Comparison of ENCODE assay signal across 25 mouse cellular contexts in genomic region chr10:95767526-95768161, GRCm38 (mm10).
DNase-seq lines count a peak whose midpoint lies in the region; ATAC-seq and TF ChIP-seq lines count a peak whose summit lies in the region.
"Had no signal": no experiment of that assay in that cellular context is flagged by ENCODE, and none has a peak within 500 bp of the region (broad histone marks: within the 10 kb centered on the region; RNA-seq: fewer than 3 reads in every experiment).

No protein-coding gene starts in this region.

- WGBS in kidney, adult 2 months = 41% methylated on average over 7 of the region's 7 CpGs
- 24% methylated on average over 5 of the region's 7 CpGs for WGBS in lung, postnatal 0 days
- 72% methylated on average over 7 of the region's 7 CpGs for WGBS in heart, adult 2 months

- no peaks in the 10 kb centered on the region for H3K36me3 ChIP-seq in kidney, adult 2 months (ENCODE audit: control insufficient read depth, insufficient read depth, low read length)
- H3K36me3 ChIP-seq in lung, postnatal 0 days (ENCODE audit: insufficient read depth, low read length) = no peaks in the 10 kb centered on the region
- no peaks in the 10 kb centered on the region for H3K36me3 ChIP-seq in heart, adult 2 months (ENCODE audit: control insufficient read depth, insufficient read depth, low read length)
- H3K36me3 ChIP-seq: forebrain, embryonic 15.5 days; hindbrain, embryonic 15.5 days; intestine, embryonic 15.5 days had no signal

- H3K4me2 ChIP-seq in lung, postnatal 0 days (replicated peaks; ENCODE audit: low read depth, low read length) = no peak overlapping the region
- H3K4me2 ChIP-seq: forebrain, embryonic 15.5 days; hindbrain, embryonic 15.5 days; intestine, embryonic 15.5 days; midbrain, embryonic 11.5 days had no signal

- no peak overlapping the region for H3K4me3 ChIP-seq in kidney, adult 2 months (ENCODE audit: insufficient read depth, low read depth, low read length)
- H3K4me3 ChIP-seq in lung, postnatal 0 days (ENCODE audit: low read depth, low read length) = no peak overlapping the region
- H3K4me3 ChIP-seq in heart, adult 2 months = no peak overlapping the region
- H3K4me3 ChIP-seq: forebrain, embryonic 15.5 days; hindbrain, embryonic 15.5 days; intestine, embryonic 15.5 days had no signal

- no peaks in the 10 kb centered on the region for H3K27me3 ChIP-seq in kidney, adult 2 months (replicated peaks; ENCODE audit: control insufficient read depth, insufficient read depth, low read length)
- no peaks in the 10 kb centered on the region for H3K27me3 ChIP-seq in lung, postnatal 0 days (replicated peaks; ENCODE audit: insufficient read depth, low read length)
- no peaks in the 10 kb centered on the region for H3K27me3 ChIP-seq in heart, adult 2 months (ENCODE audit: control insufficient read depth, insufficient read depth, low read length)
- H3K27me3 ChIP-seq: forebrain, embryonic 15.5 days; hindbrain, embryonic 15.5 days; intestine, embryonic 15.5 days; Patski had no signal

- peak; percentile 38 for ATAC-seq in lung, postnatal 0 days
- ATAC-seq in granulocyte monocyte progenitor cell, adult 5-6 weeks (replicated peaks; ENCODE audit: poor library complexity, severe bottlenecking) = peak; percentile 71
- ATAC-seq: forebrain, embryonic 15.5 days; intestine, embryonic 15.5 days; Patski had no signal

- peaks cover 16% of the 10 kb centered on the region for H3K4me1 ChIP-seq in kidney, adult 2 months (ENCODE audit: control insufficient read depth, insufficient read depth, low read length)
- peaks cover 4% of the 10 kb centered on the region; the same call in 1 of the 2 replicates for H3K4me1 ChIP-seq in lung, postnatal 0 days (ENCODE audit: insufficient read depth, low read depth, low read length)
- H3K4me1 ChIP-seq in heart, adult 2 months (ENCODE audit: control insufficient read depth, insufficient read depth, low read length) = no peaks in the 10 kb centered on the region
- H3K4me1 ChIP-seq: forebrain, embryonic 15.5 days; hindbrain, embryonic 15.5 days had no signal

- no peak for TF ChIP-seq EP300 in lung, postnatal 0 days (IDR thresholded peaks at IDR 0.05)
- no peak for TF ChIP-seq EP300 in heart, adult 2 months (IDR thresholded peaks at IDR 0.05; ENCODE audit: insufficient read depth, low read depth, low read length)

- TF ChIP-seq CTCF in kidney, adult 2 months (conservative IDR thresholded peaks at IDR 0.05; ENCODE audit: insufficient read depth, insufficient read length, low read depth, low read length) = no peak
- no peak for TF ChIP-seq CTCF in lung, postnatal 0 days (IDR thresholded peaks at IDR 0.05)
- no peak for TF ChIP-seq CTCF in heart, adult 2 months (IDR thresholded peaks at IDR 0.05)

- intact Hi-C loops in heart, adult 2 months (cut with DNase I) = no loop called here

- H3K79me2 ChIP-seq in heart, adult 2 months (replicated peaks; ENCODE audit: control insufficient read depth, insufficient read depth, low read length) = no peaks in the 10 kb centered on the region

- H3K9ac ChIP-seq in lung, postnatal 0 days (replicated peaks; ENCODE audit: low read depth) = no peak overlapping the region
- H3K9ac ChIP-seq in heart, adult 2 months (ENCODE audit: low read depth, low read length) = no peak overlapping the region
- H3K9ac ChIP-seq: forebrain, embryonic 15.5 days; hindbrain, embryonic 15.5 days; intestine, embryonic 15.5 days; liver, embryonic 14.5 days had no signal

- peak overlapping the region; percentile 69 for H3K27ac ChIP-seq in kidney, adult 2 months (ENCODE audit: insufficient read depth, low read depth, low read length)
- H3K27ac ChIP-seq in lung, postnatal 0 days (ENCODE audit: low read length) = no peak overlapping the region
- no peak overlapping the region for H3K27ac ChIP-seq in heart, adult 2 months
- H3K27ac ChIP-seq: forebrain, embryonic 15.5 days; hindbrain, embryonic 15.5 days; intestine, embryonic 15.5 days; liver, embryonic 14.5 days; macrophage had no signal

- TF ChIP-seq POLR2A in kidney, adult 2 months (IDR thresholded peaks at IDR 0.05; ENCODE audit: low read depth, low read length) = no peak
- no peak for TF ChIP-seq POLR2A in heart, adult 2 months (IDR thresholded peaks at IDR 0.05; ENCODE audit: insufficient read depth, low read depth, low read length)

- H3K9me3 ChIP-seq in lung, postnatal 0 days (ENCODE audit: low read length) = no peaks in the 10 kb centered on the region
- H3K9me3 ChIP-seq: forebrain, embryonic 15.5 days; hindbrain, embryonic 15.5 days; intestine, embryonic 15.5 days had no signal

- no peak for DNase-seq in kidney, adult 2 months
- no peak for DNase-seq in kidney, adult 18-20 months
- DNase-seq in lung, postnatal 0 days (ENCODE audit: low spot score) = peak; percentile 42
- DNase-seq in lung, adult 18-20 months = no peak
- peak; percentile 33 to 57 for DNase-seq in natural killer cell, adult 2 months (ENCODE audit: low spot score in 2 of 2)
- no peak for DNase-seq in cerebellum, postnatal 14 days
- DNase-seq in heart, adult 2 months = no peak
- DNase-seq: cerebellum, adult 11-12 months; cerebellum, postnatal 25 days; embryo, embryonic 11 days; gastrocnemius, postnatal 10 days; heart, adult 18-20 months; heart, postnatal 36 days; kidney, postnatal 14 days; layer of hippocampus, postnatal 36 days; thymus, adult 18-20 months; thymus, postnatal 36 days had no signal

Comparison
In these comparisons a context has a peak if more than half of its experiments do, and no peak if none do; other contexts are left out.
1. DNase-seq: peak in lung, postnatal 0 days (single experiment) and natural killer cell, adult 2 months (2 of 2); none in kidney, adult 2 months (single experiment), kidney, adult 18-20 months (single experiment), lung, adult 18-20 months (0 of 2), cerebellum, postnatal 14 days (0 of 2) and heart, adult 2 months (0 of 2).